Mouse (Mus musculus) kidney, adult 2 months (tissue): Measurements from ENCODE around the gene Spata6. TPM values are rescaled to one million over a fixed set of nuclear protein-coding genes. Genes with fewer than 3 reads are reported as not detected.

ENCODE experiments used
- DNase-seq: peaks from one replicate; pipeline ENCODE4 v3.0.0; 2021
- H3K27ac ChIP-seq: fragments of 200-500 bp; 2 replicates; pipeline ENCODE4 v1.5.1; 2012; ENCODE audit warnings: low read depth, low read length, control low read depth, inconsistent platforms; ENCODE audit not compliant: insufficient read depth
- H3K27me3 ChIP-seq: fragments of 200-500 bp; replicated peaks from 2 replicates; pipeline ENCODE4 v1.6.1; 2012; ENCODE audit warnings: mild to moderate bottlenecking, moderate library complexity, low read length, inconsistent platforms; ENCODE audit not compliant: control insufficient read depth, insufficient read depth
- H3K36me3 ChIP-seq: fragments of 200-500 bp; 2 replicates; pipeline ENCODE4 v1.6.1; 2012; ENCODE audit warnings: mild to moderate bottlenecking, moderate library complexity, low read length, inconsistent platforms; ENCODE audit not compliant: control insufficient read depth, insufficient read depth
- H3K4me1 ChIP-seq: fragments of 200-500 bp; 2 replicates; pipeline ENCODE4 v1.6.1; 2011; ENCODE audit warnings: low read length; ENCODE audit not compliant: control insufficient read depth, insufficient read depth
- H3K4me3 ChIP-seq: fragments of 200-500 bp; 2 replicates; pipeline ENCODE4 v1.5.1; 2011; ENCODE audit warnings: mild to moderate bottlenecking, low read depth, low read length, control low read depth; ENCODE audit not compliant: insufficient read depth
- CTCF ChIP-seq: fragments of 200-500 bp; conservative IDR thresholded peaks from 2 replicates; pipeline ENCODE4 v1.5.1; 2011; ENCODE audit warnings: low read depth, mild to moderate bottlenecking, control low read depth, low read length, moderate library complexity, mixed read lengths; ENCODE audit not compliant: insufficient read depth, insufficient read length
- POLR2A ChIP-seq: fragments of 200-500 bp; IDR thresholded peaks from one replicate; pipeline ENCODE4 v1.6.1; 2011; ENCODE audit warnings: low read depth, low read length, control low read depth
- WGBS: fragments of 180-500 bp; shearing (Covaris S2); methylation state at CpG from one replicate; pipeline ENCODE4 v1.1.7; 2018; 5-methylcytosine and 5-hydroxymethylcytosine counted together
- polyA plus RNA-seq: library from polyadenylated mRNA; depleted of rRNA; stranded (reverse); fragments of >200 nt; gene quantifications from 2 replicates; pipeline ENCODE4 v1.2.3, GENCODE M21; 2012

Gene Spata6
- polyA plus RNA-seq, 1 experiment: 13.7 TPM

DNA sequence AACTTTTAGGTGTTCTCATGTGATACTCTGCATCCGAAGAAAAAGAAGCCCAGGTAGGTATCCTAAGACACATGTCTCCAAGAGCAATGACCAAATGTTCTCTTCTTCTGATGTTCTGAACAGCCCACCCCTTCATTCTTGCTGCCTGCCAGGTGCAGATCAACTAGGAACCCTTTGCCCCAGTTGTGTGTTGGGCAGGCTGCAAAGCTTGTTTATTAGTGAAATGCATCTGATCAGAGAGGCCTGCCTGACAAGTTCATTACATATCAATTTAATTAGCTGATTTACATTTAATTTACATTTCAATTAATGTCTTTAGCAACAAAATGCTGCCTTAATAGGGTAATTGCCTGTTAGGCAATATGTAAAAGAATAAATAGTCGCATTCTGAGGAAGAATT lies 33.8 kb upstream of the Spata6 start:
- H3K27ac ChIP-seq: no peak overlapping the region
- TF ChIP-seq POLR2A: no peak
- TF ChIP-seq CTCF: no peak
- DNase-seq: no peak
- H3K27me3 ChIP-seq: no peaks in the 10 kb centered on the region; the same call in 1 of the 2 replicates
- no peaks in the 10 kb centered on the region for H3K4me1 ChIP-seq
- H3K36me3 ChIP-seq: no peaks in the 10 kb centered on the region
- no peak overlapping the region for H3K4me3 ChIP-seq
- 84% methylated on average over 2 of the region's 2 CpGs for WGBS

- no peaks in the 10 kb centered on the region for H3K4me1 ChIP-seq
- H3K27me3 ChIP-seq: no peaks in the 10 kb centered on the region; the same call in 1 of the 2 replicates
- WGBS: 6% methylated on average over 9 of the region's 9 CpGs
- peak overlapping the region; percentile 44; the same call in 1 of the 2 replicates for H3K4me3 ChIP-seq
- H3K36me3 ChIP-seq: no peaks in the 10 kb centered on the region
- TF ChIP-seq CTCF (peak; percentile 86), POLR2A (no peak)
- peak; percentile 56 for DNase-seq
- H3K27ac ChIP-seq: no peak overlapping the region
Observed at GRCm38 (mm10) chr4:111686951-111687350, 32.8 kb upstream of the Spata6 start.

- Histone ChIP-seq H3K27me3 (no peaks in the 10 kb centered on the region; the same call in 1 of the 2 replicates), H3K36me3 (no peaks in the 10 kb centered on the region), H3K4me1 (no peaks in the 10 kb centered on the region), H3K4me3 (no peak overlapping the region), H3K27ac (no peak overlapping the region)
- WGBS: 7% methylated on average over 6 of the region's 6 CpGs
- TF ChIP-seq POLR2A (no peak), CTCF (peak; percentile 85)
- DNase-seq: peak; percentile 87
Observed at GRCm38 (mm10) chr4:111687613-111688012, 32.2 kb upstream of the Spata6 start.

- 45% methylated on average over 5 of the region's 5 CpGs for WGBS
- no peak for DNase-seq
- Histone ChIP-seq H3K27ac (no peak overlapping the region), H3K36me3 (no peaks in the 10 kb centered on the region), H3K27me3 (no peaks in the 10 kb centered on the region; the same call in none of the 2 replicates), H3K4me1 (no peaks in the 10 kb centered on the region), H3K4me3 (no peak overlapping the region)
- no peak for TF ChIP-seq POLR2A
- TF ChIP-seq CTCF: no peak
Observed at GRCm38 (mm10) chr4:111691057-111691543, 28.7 kb upstream of the Spata6 start.

- H3K36me3 ChIP-seq: no peaks in the 10 kb centered on the region
- peak; percentile 64 for DNase-seq
- peaks cover 6% of the 10 kb centered on the region; the same call in 1 of the 2 replicates for H3K4me1 ChIP-seq
- H3K4me3 ChIP-seq: no peak overlapping the region
- H3K27me3 ChIP-seq: no peaks in the 10 kb centered on the region
- peak overlapping the region; percentile 64; the same call in 1 of the 2 replicates for H3K27ac ChIP-seq
- no peak for TF ChIP-seq CTCF
- TF ChIP-seq POLR2A: no peak
- WGBS: 37% methylated on average over 1 of the region's 1 CpGs
Observed at GRCm38 (mm10) chr4:111701381-111701780, 18.4 kb upstream of the Spata6 start.

GRCm38 (mm10) chr4:111704126-111704525 lies 15.7 kb upstream of the Spata6 start:
- TF ChIP-seq POLR2A (no peak), CTCF (no peak)
- H3K27ac ChIP-seq: no peak overlapping the region
- no peak overlapping the region for H3K4me3 ChIP-seq
- DNase-seq: peak; percentile 17
- no peaks in the 10 kb centered on the region for H3K36me3 ChIP-seq
- 49% methylated on average over 2 of the region's 2 CpGs for WGBS
- peaks cover 6% of the 10 kb centered on the region; the same call in 1 of the 2 replicates for H3K4me1 ChIP-seq
- H3K27me3 ChIP-seq: no peaks in the 10 kb centered on the region

- H3K27ac ChIP-seq: no peak overlapping the region
- no peak overlapping the region for H3K4me3 ChIP-seq
- H3K27me3 ChIP-seq: no peaks in the 10 kb centered on the region
- 62% methylated on average over 3 of the region's 3 CpGs for WGBS
- DNase-seq: no peak
- H3K36me3 ChIP-seq: no peaks in the 10 kb centered on the region
- TF ChIP-seq CTCF (no peak), POLR2A (no peak)
- H3K4me1 ChIP-seq: peaks cover 6% of the 10 kb centered on the region; the same call in 1 of the 2 replicates
Observed at GRCm38 (mm10) chr4:111704975-111705374, 14.8 kb upstream of the Spata6 start.

DNA sequence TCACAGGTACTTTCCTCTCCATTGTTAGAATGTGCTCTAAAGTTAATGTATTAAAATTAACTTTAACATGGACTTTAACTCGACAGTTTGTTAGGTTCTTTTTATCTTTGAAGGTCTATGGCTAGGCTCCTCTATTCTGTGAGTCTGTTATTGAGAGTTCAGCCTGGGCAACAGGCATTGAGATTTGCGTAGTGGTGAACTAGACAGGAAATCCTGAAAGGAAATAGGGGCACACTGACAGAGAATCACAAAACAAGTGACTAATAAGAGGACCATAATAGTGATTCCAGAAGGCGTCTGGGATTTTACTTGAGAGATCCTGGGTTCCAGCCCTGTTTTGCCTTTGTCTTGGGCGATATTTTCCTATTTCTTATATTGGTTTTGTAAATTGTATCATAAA lies 488 bp upstream of the Spata6 start:
- Histone ChIP-seq H3K27ac (peak overlapping the region; percentile 85), H3K4me1 (peaks cover 7% of the 10 kb centered on the region; the same call in 1 of the 2 replicates), H3K4me3 (peak overlapping the region; percentile 70; the same call in 1 of the 2 replicates), H3K36me3 (no peaks in the 10 kb centered on the region), H3K27me3 (no peaks in the 10 kb centered on the region)
- 36% methylated on average over 4 of the region's 4 CpGs for WGBS
- no peak for TF ChIP-seq POLR2A
- TF ChIP-seq CTCF: no peak
- peak; percentile 29 for DNase-seq
